Mouse (Mus musculus) small intestine, adult 2 months (tissue): Measurements from ENCODE around the gene Srp68.
"Not testable (repeated sequence)": the region's sequence is repeated elsewhere in the genome, so short reads cannot be mapped to it uniquely, and the experiment has no call there.

Experiments used
- CTCF ChIP-seq: fragments of 200-500 bp; IDR thresholded peaks from 2 replicates; pipeline ENCODE4 v1.5.1; 2012; ENCODE audit warnings: low read depth, mild to moderate bottlenecking, control low read depth, inconsistent platforms, low read length, moderate library complexity, mixed read lengths; ENCODE audit not compliant: insufficient replicate concordance, insufficient read length; ENCODE audit errors: extremely low read depth
- POLR2A ChIP-seq: fragments of 200-500 bp; IDR thresholded peaks from 2 replicates; pipeline ENCODE4 v1.6.1; 2012; ENCODE audit warnings: low read depth, mild to moderate bottlenecking, control low read depth, inconsistent platforms, low read length, moderate library complexity

DNA sequence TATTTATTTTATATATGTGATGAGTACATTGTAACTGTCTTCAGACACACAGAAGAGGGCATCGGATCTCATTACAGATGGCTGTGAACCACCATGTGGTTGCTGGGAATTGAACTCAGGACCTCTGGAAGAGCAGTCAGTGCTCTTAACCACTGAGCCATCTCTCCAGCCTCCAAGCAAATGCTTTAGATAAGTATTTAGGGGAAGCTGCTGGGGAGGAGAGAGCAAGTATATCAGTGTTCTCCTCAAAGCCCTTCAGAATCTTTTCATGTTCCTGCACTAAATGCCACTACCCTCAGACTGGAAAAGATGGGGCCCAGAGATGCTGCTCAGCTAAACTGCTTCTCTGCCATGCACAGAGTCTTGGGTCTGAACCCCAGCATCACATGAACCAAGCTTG, 3.2 kb upstream of the Srp68 start:
- not testable (repeated sequence) for TF ChIP-seq CTCF, POLR2A
